Mouse (Mus musculus) CH12.LX (cell line): ENCODE data around the gene Hist1h2ag.

Experiments
- CHD2 ChIP-seq: IDR thresholded peaks from 2 replicates; pipeline ENCODE4 v1.6.1; 2011; ENCODE audit warnings: low read length, improper control_type of control experiment
- CTCF ChIP-seq, 2 experiments: IDR thresholded peaks in 1 of 2; conservative IDR thresholded peaks in 1 of 2; 2 replicates each; pipeline ENCODE4 v1.5.1; 2011 to 2012; ENCODE audit warnings: low read depth in 2 of 2, low read length in 2 of 2, improper control_type of control experiment in 1 of 2, inconsistent platforms in 1 of 2, mild to moderate bottlenecking in 1 of 2, moderate library complexity in 1 of 2
- GABPA ChIP-seq: IDR thresholded peaks from 2 replicates; pipeline ENCODE4 v1.6.1; 2012; ENCODE audit warnings: low read depth, low read length, improper control_type of control experiment, inconsistent platforms; ENCODE audit not compliant: insufficient replicate concordance
- HCFC1 ChIP-seq: IDR thresholded peaks from 2 replicates; pipeline ENCODE4 v1.6.1; 2012; ENCODE audit warnings: low read depth, mild to moderate bottlenecking, inconsistent platforms, low read length, improper control_type of control experiment
- MYC ChIP-seq: IDR thresholded peaks from 2 replicates; pipeline ENCODE4 v1.6.1; 2011; ENCODE audit warnings: low read depth, mild to moderate bottlenecking, improper control_type of control experiment, low read length
- POLR2A ChIP-seq: IDR thresholded peaks from 2 replicates; pipeline ENCODE4 v1.6.1; 2011; ENCODE audit warnings: low read depth, mild to moderate bottlenecking, improper control_type of control experiment, low read length
- POLR2AphosphoS2 ChIP-seq: IDR thresholded peaks from 2 replicates; pipeline ENCODE4 v1.6.1; 2011; ENCODE audit warnings: low read depth, low read length, improper control_type of control experiment
- SIN3A ChIP-seq: IDR thresholded peaks from 2 replicates; pipeline ENCODE4 v1.6.1; 2012; ENCODE audit warnings: low read length, improper control_type of control experiment, inconsistent platforms
- SMC3 ChIP-seq: IDR thresholded peaks from 2 replicates; pipeline ENCODE4 v1.6.1; 2011; ENCODE audit warnings: low read depth, low read length, improper control_type of control experiment
- ZC3H11A ChIP-seq: IDR thresholded peaks from 2 replicates; pipeline ENCODE4 v1.6.1; 2012; ENCODE audit warnings: low read depth, mild to moderate bottlenecking, inconsistent platforms, low read length, improper control_type of control experiment
- ZMIZ1 ChIP-seq: IDR thresholded peaks from 2 replicates; pipeline ENCODE4 v1.6.1; 2012; ENCODE audit warnings: low read depth, mild to moderate bottlenecking, inconsistent platforms, low read length, improper control_type of control experiment
- ZNF384 ChIP-seq: IDR thresholded peaks from 2 replicates; pipeline ENCODE4 v1.6.1; 2012; ENCODE audit warnings: low read depth, low read length, improper control_type of control experiment, inconsistent platforms

- TF ChIP-seq CTCF (conservative IDR thresholded peaks at IDR 0.05 in 1 of 2, IDR thresholded peaks at IDR 0.05 in 1 of 2; ENCODE audit: low read depth in 2 of 2, low read length in 2 of 2) (no peak), POLR2AphosphoS2 (no peak), HCFC1 (no peak), CHD2 (no peak), ZMIZ1 (no peak), POLR2A (no peak), SMC3 (no peak), MYC (no peak), GABPA (no peak), SIN3A (no peak), ZC3H11A (no peak), ZNF384 (no peak)
Measured at GRCm38 (mm10) chr13:22053754-22054153, 11.0 kb upstream of the Hist1h2ag start.
